Mouse (Mus musculus) inflammation-experienced regulatory T-cells, adult 6 months (primary cell): Measurements from ENCODE around the gene Krt4. TPM values are rescaled to one million over a fixed set of nuclear protein-coding genes. Genes with fewer than 3 reads are reported as not detected.

ENCODE experiments used
- ATAC-seq: one replicate; pipeline ENCODE4 v1.8.0; 2017
- polyA plus RNA-seq, 3 experiments: library from polyadenylated mRNA; unstranded; fragments of 100-300 nt; shearing (Covaris generic); gene quantifications; one replicate each; pipeline ENCODE4 v1.2.1; 2017

Krt4 gene
- not detected for polyA plus RNA-seq

GRCm38 (mm10) chr15:101924635-101925034, at the start of gene Krt4:
TSS of gene Krt4 (minus strand) at chr15:101924735.
- no peak for ATAC-seq

DNA sequence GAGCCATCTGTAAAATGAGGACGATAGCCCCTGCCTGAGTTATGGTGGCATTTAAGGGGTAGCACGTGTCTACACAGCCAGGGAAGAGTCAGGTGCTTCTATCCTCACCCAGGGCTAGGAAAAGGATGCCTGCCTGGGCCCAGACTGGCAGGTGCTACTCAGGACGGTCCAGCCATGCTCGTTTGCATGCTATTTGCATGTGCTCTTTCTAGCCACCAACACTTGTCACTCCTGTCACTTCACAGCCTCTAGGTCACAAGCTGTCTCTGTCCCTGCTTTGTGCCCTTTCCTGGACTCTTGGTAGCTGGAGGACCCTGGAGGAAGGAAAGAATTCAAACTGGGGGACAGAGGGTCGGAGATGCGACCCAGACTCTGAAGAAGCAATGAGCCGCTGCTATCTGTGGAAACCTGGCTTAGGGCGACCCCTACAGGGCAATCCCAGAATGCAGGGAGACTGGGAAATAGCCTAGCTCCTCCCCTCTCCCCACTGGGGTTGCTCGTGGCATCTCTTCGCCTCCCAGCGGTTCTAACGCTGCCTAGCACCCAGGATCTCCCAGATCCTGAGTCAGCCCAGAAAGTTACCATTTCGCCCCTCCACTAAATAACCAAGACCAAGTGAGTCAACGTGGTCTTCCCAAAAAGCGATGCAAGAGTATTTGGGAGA, 49.0 kb upstream of the Krt4 start:
- peak; percentile 77 for ATAC-seq

DNA sequence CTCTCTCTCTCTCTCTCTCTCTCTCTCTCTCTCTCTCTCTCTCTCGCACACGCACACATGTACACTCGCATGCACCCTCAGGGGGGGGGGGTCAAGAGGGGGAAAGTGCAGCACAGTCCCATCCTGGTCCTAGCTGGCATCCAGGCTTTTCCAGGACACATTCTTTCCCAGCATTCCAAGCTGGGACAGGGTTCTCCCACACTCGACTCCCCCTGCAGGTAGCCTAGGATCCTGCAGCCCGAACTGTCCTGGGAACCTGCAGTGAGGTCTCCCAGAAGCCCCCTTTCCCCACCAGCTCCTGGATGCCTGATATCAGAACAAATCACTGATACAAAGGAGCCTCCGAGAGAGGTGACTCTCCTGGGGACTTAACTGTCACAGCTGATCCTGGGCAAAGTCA, 46.0 kb upstream of the Krt4 start:
- ATAC-seq: no peak

DNA sequence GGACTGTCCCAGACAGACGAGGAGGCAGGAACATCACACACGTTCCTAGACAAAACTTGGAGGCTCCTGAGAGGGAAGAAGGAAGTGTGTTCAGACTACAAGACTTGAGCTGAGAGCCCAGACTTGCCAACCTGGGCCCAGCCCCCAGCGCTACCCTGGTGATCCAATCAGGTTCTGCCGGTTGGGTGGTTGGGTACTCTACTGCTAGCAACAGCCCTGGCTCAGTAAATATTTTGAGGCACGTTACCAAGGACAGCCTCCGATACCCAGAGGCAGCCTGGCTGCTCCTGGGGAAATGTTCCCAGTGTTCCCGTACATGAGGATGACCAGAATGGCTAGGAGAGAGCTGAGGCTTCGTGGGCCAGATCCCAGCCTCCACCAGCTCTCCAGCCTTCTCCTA, 42.3 kb upstream of the Krt4 start:
- no peak for ATAC-seq

GRCm38 (mm10) chr15:101958891-101959290, 34.4 kb upstream of the Krt4 start:
- ATAC-seq: no peak

- no peak for ATAC-seq
These were observed 29.7 kb upstream of the Krt4 start, which contains the start of gene Krt78 for GRCm38 (mm10) chr15:101954187-101954586. TSS of gene Krt78 (minus strand) at chr15:101954287.

DNA sequence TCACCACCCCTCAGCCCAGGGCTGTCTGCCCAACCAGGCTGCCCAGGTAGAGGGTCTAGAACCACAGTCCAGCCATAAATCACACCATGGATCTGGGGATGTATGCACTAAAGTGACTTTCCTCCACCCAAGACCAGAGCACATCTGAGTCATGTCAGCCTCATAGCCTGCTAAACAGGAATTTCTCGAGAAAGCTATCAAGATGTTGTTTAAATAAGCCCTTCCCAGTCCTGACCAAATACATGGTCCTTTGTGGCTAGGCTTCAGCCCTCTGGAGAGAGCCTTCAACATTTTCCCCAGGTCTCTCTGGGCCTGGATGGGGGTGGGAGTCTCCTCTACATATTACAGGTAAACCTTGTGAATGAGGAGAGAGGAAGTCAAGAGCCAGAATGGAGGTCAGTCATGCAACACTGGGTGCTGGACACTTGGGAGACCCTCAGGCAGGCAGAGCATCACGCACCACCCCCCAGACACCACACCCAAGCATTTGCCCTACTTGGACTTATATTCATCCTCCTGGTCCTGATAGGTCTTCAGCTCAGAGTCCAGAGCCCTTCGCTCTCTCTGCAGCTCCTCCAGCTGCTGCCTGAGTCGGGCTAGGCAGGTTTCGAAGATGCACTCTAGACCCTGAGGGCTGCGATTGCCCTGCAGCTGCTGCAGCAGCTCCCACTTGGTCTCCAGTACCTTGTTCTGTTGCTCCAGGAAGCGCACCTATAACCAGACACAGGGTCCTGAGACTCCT, 28.4 kb upstream of the Krt4 start:
- no peak for ATAC-seq

DNA sequence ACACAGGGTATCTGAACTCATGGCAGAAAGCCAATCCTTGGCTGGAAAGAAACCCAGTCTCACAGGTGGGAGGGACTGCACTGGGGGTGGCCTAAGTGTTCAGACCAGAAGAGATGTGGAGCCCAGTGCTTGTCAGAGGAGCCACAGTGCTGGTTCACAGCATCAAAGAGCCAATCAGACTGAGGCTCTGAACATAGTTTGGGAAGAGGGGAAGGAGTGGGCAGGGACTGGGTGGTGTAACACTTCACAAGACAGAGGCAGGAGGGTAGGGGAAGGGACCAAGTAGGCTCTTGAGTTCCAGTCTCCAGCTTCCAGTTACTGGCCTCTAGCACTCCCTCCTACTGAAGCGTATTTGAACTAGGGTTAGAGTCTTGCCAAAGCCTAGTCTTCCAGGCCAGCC, 20.9 kb upstream of the Krt4 start:
- ATAC-seq: no peak

DNA sequence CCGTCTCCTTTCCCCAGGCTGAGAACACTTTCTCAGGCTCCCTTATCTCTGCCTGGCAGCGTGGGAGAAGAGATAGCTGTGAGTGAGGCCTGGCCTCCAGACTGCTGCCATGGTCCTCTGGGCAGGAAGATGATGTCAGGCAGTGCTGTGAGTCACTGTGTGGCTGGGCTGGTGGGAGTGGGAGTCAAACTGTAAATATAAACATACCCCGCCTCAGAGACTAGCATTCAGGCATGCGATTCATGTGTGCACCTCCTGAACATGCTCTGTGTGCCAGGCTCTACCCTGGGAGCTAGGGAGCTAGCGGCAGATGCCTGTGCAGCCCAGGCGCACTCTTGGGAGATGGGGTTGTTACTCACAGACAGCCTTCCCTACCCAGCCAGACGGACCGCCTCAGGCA, 17.4 kb upstream of the Krt4 start:
- ATAC-seq: no peak

DNA sequence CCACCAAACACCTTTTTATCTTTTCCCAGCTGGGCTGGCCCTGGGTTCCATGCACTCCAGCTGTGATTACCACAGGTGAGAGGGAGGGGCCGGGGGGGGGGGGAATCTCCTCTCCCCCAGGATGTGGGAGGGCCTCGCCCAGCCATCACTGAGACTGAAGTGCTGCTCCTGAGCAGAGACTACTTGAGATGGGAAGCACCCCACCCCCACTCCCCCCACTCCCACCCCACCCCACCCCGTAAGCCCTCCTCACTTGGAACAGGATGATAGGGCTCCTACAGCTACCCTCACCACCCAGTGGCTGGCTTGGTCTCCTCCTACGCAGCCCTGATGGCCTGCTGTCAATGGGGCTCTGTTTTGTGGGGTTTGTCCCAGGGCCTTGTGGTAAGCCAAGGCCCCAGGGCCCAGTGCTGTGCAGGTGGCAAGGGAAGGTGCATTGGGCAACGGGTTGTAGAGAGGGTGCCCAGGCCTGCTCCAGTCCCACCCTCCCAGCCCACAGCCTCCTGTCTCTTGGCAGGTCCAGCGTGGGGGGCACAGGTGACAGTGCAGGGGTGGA, 15.8 kb upstream of the Krt4 start, which contains the start of gene Krt79:
Krt79 (minus strand) TSS at position 51 of the 556 bp plus-strand sequence.
- no peak for ATAC-seq

DNA sequence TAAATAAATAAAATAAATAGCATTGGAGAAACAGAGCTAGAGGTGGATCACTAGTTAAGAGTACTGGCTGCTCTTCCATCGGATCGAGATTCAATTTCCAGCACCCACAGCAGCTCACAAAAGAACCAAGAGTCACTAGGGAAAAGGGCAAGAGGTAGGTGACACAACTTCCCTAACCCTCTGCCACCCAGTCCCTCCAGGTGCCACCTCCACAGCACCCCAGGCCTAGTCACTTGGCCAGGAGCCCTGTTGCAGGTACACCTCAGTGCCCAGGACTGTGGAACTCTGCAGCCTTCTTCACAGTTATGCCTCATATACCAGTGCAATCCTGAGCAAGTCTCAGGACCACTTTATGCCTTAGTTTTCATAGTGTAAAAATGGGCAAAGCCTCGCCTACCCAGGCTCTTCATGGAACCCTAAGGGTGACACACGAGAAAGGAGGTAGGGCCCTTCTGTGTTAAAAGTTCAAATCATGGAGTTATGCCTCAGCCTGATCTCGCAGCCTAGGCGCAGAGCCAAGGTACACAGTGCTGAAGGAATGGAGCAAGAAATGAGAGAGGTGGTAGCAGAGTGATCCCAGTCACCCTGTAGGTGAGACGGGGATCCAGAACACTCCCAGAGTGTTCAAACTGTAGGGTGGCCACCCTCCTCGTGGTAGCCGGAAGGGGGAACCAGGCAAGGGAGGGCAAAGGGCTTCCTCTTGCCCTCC, 14.2 kb upstream of the Krt4 start:
- ATAC-seq: no peak

DNA sequence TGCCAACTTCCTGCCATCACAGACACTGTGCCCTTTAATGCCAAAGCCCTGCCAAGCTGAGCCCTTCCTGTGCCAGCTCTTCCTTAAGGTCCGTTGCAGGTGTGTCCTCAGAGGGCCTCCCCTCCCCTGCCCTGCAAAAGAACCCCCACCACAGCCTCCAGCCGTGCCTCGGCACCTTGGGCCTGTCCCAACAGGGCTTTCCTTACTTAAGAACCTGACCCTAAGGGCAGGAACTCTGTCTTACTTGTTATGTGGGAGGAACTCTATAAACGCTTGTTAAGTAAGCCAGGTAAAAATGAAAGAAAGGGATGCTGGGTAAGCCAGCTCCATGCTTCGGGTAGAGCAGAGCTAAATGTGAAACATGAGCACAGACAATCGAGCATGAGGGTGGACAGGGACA, 8.5 kb upstream of the Krt4 start:
- ATAC-seq: no peak

DNA sequence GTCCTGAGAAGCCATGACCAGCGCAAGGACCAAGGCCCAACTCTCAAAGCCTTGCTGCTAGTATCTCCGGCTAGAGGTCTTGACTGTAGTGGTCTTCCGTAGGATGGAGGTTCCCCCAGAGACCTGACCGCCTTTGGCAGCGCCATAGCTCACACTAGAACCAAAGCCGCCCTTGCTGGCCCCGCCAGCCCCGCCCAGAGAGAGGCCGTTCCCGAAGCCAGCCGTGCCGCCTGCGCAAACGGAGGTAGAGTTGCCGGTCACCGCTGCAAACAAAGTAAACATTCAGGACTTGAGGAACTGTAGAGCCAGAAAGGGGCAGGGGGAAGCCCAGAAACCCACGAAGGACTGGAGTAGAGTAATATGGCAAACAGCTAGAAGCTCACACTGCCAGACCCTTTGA, 5.1 kb upstream of the Krt4 start:
- ATAC-seq: no peak

- ATAC-seq: no peak
These were observed 4.6 kb upstream of the Krt4 start for GRCm38 (mm10) chr15:101929087-101929486.

DNA sequence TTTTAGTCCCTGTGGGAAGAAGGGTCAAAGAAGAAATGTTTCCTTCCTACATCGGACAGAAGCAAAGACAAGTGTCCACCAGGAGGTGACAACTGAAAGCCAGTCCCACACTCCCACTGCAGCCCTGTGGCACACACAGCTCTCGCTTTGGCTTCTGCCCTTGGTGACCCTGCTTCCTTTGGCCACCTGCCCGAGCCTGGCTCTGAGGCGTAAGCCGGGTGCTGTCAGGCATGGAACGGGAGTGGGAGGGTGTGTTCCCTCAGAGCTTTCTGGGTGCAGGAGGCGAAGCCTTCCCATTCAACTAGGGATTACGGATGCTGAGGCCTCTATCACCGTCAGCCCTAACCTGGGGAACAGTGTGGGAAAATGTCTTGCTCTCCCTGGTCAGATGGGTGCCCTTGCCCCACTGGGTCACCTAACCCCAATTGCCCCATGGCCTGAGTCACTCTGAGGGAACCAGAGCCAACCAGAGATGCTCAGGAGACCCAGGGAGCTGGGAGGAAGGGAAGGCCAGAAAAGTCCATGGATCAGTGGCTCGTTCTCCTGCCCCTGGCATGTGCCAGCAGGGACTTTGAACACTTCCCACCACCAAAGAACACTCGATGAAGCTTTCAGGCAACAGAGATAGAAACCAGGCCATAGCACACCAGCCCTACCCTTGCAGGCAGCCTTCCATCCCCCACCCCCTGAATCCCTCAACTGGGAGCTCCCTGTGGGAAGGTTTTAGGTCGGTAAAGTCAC, 3.0 kb upstream of the Krt4 start:
- ATAC-seq: no peak

GRCm38 (mm10) chr15:101925041-101925440, 506 bp upstream of the Krt4 start:
- no peak for ATAC-seq

DNA sequence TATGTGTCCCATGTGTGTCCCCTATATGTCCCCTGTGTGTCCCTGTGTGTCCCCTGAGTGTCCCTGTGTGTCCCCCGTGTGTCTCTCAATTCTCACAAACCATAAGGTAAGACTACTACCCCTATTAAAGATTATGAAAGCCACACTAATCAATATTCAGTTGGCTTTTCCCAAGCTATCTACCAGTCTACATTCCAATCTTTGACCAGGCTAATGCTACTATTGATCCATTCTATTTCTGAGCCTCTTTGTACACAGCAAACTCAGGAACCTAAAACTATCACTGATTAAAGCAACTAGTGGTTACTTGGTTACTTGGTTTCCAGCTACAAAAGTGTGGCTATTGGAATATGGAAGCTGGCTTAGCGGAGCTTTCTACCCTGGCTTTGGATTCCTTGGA, 2.2 kb downstream of the Krt4 start:
- no peak for ATAC-seq

- no peak for ATAC-seq
These were observed 8.5 kb downstream of the Krt4 start for GRCm38 (mm10) chr15:101916072-101916471.

DNA sequence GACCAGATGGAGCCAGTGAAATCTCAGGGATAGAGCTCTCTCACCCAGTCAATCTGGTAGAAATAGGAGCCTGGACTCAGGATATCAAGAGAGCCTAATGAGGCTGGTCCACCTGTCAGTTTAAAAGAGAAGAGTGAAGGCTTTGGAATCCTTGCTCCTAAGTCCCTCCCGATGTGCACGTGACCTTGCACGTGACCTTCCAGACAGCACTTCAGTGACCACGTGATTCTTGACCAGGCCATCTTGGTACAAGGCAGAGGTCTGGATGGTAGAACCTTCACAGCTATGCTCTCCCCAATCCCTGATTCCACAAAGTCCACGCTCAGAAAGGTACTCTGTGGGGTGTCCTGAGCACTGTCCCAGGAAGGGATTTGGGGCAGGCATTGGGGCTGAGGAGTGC, 19.7 kb downstream of the Krt4 start:
- ATAC-seq: no peak

GRCm38 (mm10) chr15:101902171-101903149, 22.1 kb downstream of the Krt4 start:
- no peak for ATAC-seq

- no peak for ATAC-seq
These were observed 29.3 kb downstream of the Krt4 start for GRCm38 (mm10) chr15:101895216-101895615.
